Mouse (Mus musculus) liver, postnatal 0 days (tissue): ENCODE results near the gene Arid3c. TPM values are rescaled to one million over a fixed set of nuclear protein-coding genes. Genes with fewer than 3 reads are reported as not detected.

Source experiments
- ATAC-seq: fragments of 200-750 bp; cut with Nextera tagmentation; 2 replicates; pipeline ENCODE4 v1.8.0; 2017; ENCODE audit warnings: mild to moderate bottlenecking, moderate library complexity
- DNase-seq: peaks from one replicate; pipeline ENCODE4 v3.0.0-alpha.2; 2016
- H3K27ac ChIP-seq: fragments of 300-500 bp; sonication (generic); 2 replicates; pipeline ENCODE4 v1.5.1; 2014; ENCODE audit warnings: antibody characterized with exemption, moderate library complexity, mild to moderate bottlenecking, low read depth
- H3K27me3 ChIP-seq: fragments of 300-500 bp; sonication (generic); 2 replicates; pipeline ENCODE4 v1.6.1; 2014; ENCODE audit warnings: low read length, control low read depth, mixed read lengths; ENCODE audit not compliant: insufficient read depth
- H3K36me3 ChIP-seq: fragments of 300-500 bp; sonication (generic); replicated peaks from 2 replicates; pipeline ENCODE4 v1.6.1; 2014; ENCODE audit warnings: mild to moderate bottlenecking, control low read depth, low read length, moderate library complexity, mixed read lengths; ENCODE audit not compliant: insufficient read depth
- H3K4me1 ChIP-seq: fragments of 300-500 bp; sonication (generic); 2 replicates; pipeline ENCODE4 v1.6.1; 2014; ENCODE audit warnings: antibody characterized with exemption, mild to moderate bottlenecking, control low read depth; ENCODE audit not compliant: insufficient read depth
- H3K4me2 ChIP-seq: fragments of 300-500 bp; sonication (generic); 2 replicates; pipeline ENCODE4 v1.6.1; 2014; ENCODE audit warnings: low read depth, mild to moderate bottlenecking, low read length, moderate library complexity, mixed read lengths
- H3K4me3 ChIP-seq: fragments of 300-500 bp; sonication (generic); 2 replicates; pipeline ENCODE4 v1.5.1; 2014; ENCODE audit warnings: low read depth, low read length
- H3K9ac ChIP-seq: fragments of 300-500 bp; sonication (generic); replicated peaks from 2 replicates; pipeline ENCODE4 v1.6.1; 2014; ENCODE audit warnings: mild to moderate bottlenecking, moderate library complexity
- H3K9me3 ChIP-seq: fragments of 300-500 bp; sonication (generic); 2 replicates; pipeline ENCODE4 v1.6.1; 2016; ENCODE audit warnings: mild to moderate bottlenecking, control low read depth, low read length, mixed read lengths
- CTCF ChIP-seq: sonication (generic); IDR thresholded peaks from 2 replicates; pipeline ENCODE4 v1.5.1; 2016; ENCODE audit warnings: antibody characterized with exemption, low read depth
- EP300 ChIP-seq: IDR thresholded peaks from 2 replicates; pipeline ENCODE4 v1.6.1; 2016; ENCODE audit warnings: antibody characterized with exemption, low read depth, mild to moderate bottlenecking
- WGBS: fragments of 180-500 bp; shearing (Covaris S2); extraction: QIAGEN DNeasy Blood & Tissue Kit; methylation state at CpG from one replicate; pipeline ENCODE4 v1.1.7; 2014; ENCODE audit not compliant: insufficient replicate concordance; 5-methylcytosine and 5-hydroxymethylcytosine counted together
- polyA plus RNA-seq: library from polyadenylated mRNA; unstranded; fragments of >200 nt; fragmentation: Nextera tagmentation; extraction: Ambion mirVana; gene quantifications from 2 replicates; pipeline ENCODE4 v1.2.1, GENCODE M21; 2015

Gene Arid3c
- polyA plus RNA-seq, 1 experiment from 2014 or later: not detected

- Histone ChIP-seq H3K4me2 (peak overlapping the region; percentile 70), H3K9ac (no peak overlapping the region), H3K4me1 (peaks cover 30% of the 10 kb centered on the region), H3K36me3 (peaks cover 6% of the 10 kb centered on the region), H3K27ac (peak overlapping the region; percentile 98), H3K9me3 (no peaks in the 10 kb centered on the region), H3K27me3 (no peaks in the 10 kb centered on the region), H3K4me3 (no peak overlapping the region)
- ATAC-seq: no peak
- TF ChIP-seq EP300 (no peak), CTCF (no peak)
- WGBS: 45% methylated on average over 8 of the region's 8 CpGs
- no peak for DNase-seq
These were observed 31.3 kb upstream of the Arid3c start for GRCm38 (mm10) chr4:41762099-41762687.

GRCm38 (mm10) chr4:41761680-41762079, 30.7 kb upstream of the Arid3c start:
- H3K27ac ChIP-seq: peak overlapping the region; percentile 98
- no peak for DNase-seq
- ATAC-seq: no peak

GRCm38 (mm10) chr4:41760911-41761310, 30.0 kb upstream of the Arid3c start:
- Histone ChIP-seq H3K9me3 (no peaks in the 10 kb centered on the region), H3K4me3 (peak overlapping the region; percentile 36), H3K9ac (peak overlapping the region; percentile 39), H3K36me3 (peaks cover 12% of the 10 kb centered on the region), H3K4me2 (peak overlapping the region; percentile 70), H3K27ac (peak overlapping the region; percentile 98), H3K4me1 (peaks cover 35% of the 10 kb centered on the region), H3K27me3 (no peaks in the 10 kb centered on the region)
- ATAC-seq: no peak
- 59% methylated on average over 4 of the region's 4 CpGs for WGBS
- DNase-seq: no peak
- TF ChIP-seq EP300 (no peak), CTCF (no peak)

More at GRCm38 (mm10) chr4:41761680-41762079, 30.7 kb upstream of the Arid3c start:
- Histone ChIP-seq H3K4me1 (peaks cover 30% of the 10 kb centered on the region), H3K4me3 (no peak overlapping the region), H3K27me3 (no peaks in the 10 kb centered on the region), H3K36me3 (peaks cover 9% of the 10 kb centered on the region), H3K4me2 (peak overlapping the region; percentile 70), H3K9me3 (no peaks in the 10 kb centered on the region), H3K9ac (no peak overlapping the region)
- TF ChIP-seq EP300 (no peak), CTCF (no peak)

GRCm38 (mm10) chr4:41760288-41760721, 29.4 kb upstream of the Arid3c start:
- H3K4me2 ChIP-seq: peak overlapping the region; percentile 70
- no peaks in the 10 kb centered on the region for H3K27me3 ChIP-seq
- DNase-seq (peak; percentile 92), ATAC-seq (peak; percentile 91)
- under 1% methylated on average over 15 of the region's 15 CpGs for WGBS
- peaks cover 12% of the 10 kb centered on the region for H3K36me3 ChIP-seq
- no peaks in the 10 kb centered on the region for H3K9me3 ChIP-seq
- H3K4me1 ChIP-seq: peaks cover 35% of the 10 kb centered on the region
- peak overlapping the region; percentile 98 for H3K27ac ChIP-seq
- TF ChIP-seq EP300 (peak; percentile 83; the same call in 1 of the 2 replicates), CTCF (peak; percentile 51)
- H3K9ac ChIP-seq: peak overlapping the region; percentile 39
- peak overlapping the region; percentile 36 for H3K4me3 ChIP-seq

GRCm38 (mm10) chr4:41759656-41760287, 28.8 kb upstream of the Arid3c start:
- WGBS: 38% methylated on average over 6 of the region's 6 CpGs
- no peaks in the 10 kb centered on the region for H3K27me3 ChIP-seq
- ATAC-seq: no peak
- H3K27ac ChIP-seq: peak overlapping the region; percentile 98
- TF ChIP-seq EP300: no peak
- no peak for TF ChIP-seq CTCF
- H3K4me2 ChIP-seq: peak overlapping the region; percentile 70
- no peak overlapping the region for H3K4me3 ChIP-seq
- H3K36me3 ChIP-seq: peaks cover 12% of the 10 kb centered on the region
- peak overlapping the region; percentile 39; the same call in 1 of the 2 replicates for H3K9ac ChIP-seq
- H3K9me3 ChIP-seq: no peaks in the 10 kb centered on the region
- peaks cover 39% of the 10 kb centered on the region for H3K4me1 ChIP-seq
- no peak for DNase-seq

GRCm38 (mm10) chr4:41759206-41759605, 28.3 kb upstream of the Arid3c start:
- no peaks in the 10 kb centered on the region for H3K27me3 ChIP-seq
- H3K4me3 ChIP-seq: no peak overlapping the region
- TF ChIP-seq EP300 (0 out of 2 replicates have a peak, but pooled peaks have one; percentile 8), CTCF (no peak)
- peak; percentile 18 for ATAC-seq
- H3K4me2 ChIP-seq: peak overlapping the region; percentile 70
- peak overlapping the region; percentile 98 for H3K27ac ChIP-seq
- H3K9ac ChIP-seq: no peak overlapping the region
- DNase-seq: peak; percentile 72
- H3K4me1 ChIP-seq: peaks cover 41% of the 10 kb centered on the region
- peaks cover 12% of the 10 kb centered on the region for H3K36me3 ChIP-seq
- WGBS: 61% methylated on average over 9 of the region's 9 CpGs
- H3K9me3 ChIP-seq: no peaks in the 10 kb centered on the region
